Mouse (Mus musculus): Measurements from ENCODE around the gene Coa7.

Coa7 gene

GRCm38 (mm10) chr4:108327730-108328484 is at the start of gene Coa7:
Coa7 (plus strand) TSS chr4:108328140.
- peak; percentile 97 for DNase-seq (ENCODE audit: low read depth, low spot score)

DNA sequence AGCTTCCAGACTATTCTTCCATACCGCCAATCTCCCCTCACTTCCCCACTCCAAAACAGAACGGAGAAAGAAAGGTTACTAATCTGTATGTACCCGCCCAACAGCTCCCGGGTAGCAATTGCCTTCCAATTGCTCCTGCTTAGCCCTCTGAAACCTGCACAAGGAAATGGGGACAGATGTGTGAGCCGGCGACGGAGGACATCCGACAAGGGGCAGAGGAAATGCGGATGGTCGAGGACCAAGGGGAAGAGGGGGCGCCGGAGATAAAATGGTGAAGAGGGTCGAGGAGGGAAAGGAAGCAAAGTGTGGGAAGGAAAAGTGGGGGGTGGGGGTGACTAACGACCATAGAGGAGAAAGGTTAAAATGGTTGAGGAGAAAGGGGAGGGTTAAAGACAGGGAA is 27.7 kb upstream of the Coa7 start:
- DNase-seq (ENCODE audit: low read depth, low spot score): no peak

DNA sequence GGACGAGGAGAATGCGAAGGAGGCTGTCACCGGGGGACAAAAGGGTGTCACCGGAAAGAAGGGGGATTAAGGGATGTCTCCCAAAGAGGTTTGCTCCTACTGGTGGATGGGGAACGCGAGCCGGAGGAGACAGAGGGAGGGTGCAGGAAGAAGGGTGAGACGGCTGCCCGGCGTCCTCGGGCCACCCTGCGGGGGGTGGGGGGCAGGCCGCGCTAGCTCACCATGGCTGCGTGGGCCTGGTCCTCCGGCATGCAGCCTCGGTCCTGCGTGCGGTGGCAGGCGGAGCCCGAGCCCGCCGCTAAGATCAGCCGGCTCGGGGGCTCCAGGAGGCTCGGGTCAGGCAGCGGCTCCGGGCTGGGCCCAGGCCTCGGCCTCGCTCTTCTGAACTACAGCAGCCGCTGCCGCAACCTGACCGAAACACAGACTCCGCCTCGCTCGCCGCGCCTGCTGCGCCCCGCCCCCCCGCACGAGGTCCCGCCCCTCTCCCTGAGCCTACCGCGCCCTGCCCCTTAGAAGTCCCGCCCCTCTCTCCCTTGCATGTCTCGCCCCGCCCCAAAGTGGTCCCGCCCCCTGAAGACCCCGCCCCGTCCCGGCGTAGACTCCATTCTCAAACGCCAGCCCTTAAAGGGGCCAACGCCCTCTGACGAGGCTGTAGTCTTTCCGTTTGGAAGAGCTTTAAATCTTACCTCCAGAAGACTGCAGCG is 27.1 kb upstream of the Coa7 start, which contains the start of gene Zyg11b:
Zyg11b (minus strand) TSS at position 427 of the 704 bp plus-strand sequence.
- DNase-seq (ENCODE audit: low read depth, low spot score): peak; percentile 90

DNA sequence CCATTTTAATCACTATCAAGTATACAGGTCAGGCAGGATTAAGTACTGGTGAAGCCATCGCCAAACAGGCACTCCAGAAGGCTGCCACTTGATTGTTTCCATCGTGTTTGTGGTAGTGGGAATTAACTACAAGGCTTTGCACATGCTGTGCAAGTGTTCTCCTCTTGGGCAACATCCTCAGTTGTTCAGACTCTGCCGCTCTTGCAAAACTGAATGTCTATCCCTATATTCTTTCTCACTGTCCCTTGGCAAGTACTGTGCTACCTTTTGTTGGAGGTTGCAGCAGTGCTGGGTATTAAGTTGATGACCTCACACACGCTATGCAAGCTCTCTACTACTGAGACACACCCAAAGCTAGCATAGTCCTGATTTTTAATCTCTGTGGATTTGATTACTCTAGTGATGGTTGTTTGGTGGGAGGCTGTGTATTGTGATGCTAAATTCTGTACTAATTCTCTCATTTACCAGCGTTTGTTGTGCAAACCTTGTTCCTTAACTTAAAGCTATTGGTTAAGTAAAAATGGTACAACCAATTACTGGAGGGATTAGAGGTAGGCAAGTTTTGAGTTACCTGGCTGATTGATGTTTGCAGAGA is 25.5 kb upstream of the Coa7 start:
- no peak for DNase-seq (ENCODE audit: low read depth, low spot score)

GRCm38 (mm10) chr4:108310706-108311105 is 17.2 kb upstream of the Coa7 start:
- DNase-seq (ENCODE audit: low read depth, low spot score): no peak

DNA sequence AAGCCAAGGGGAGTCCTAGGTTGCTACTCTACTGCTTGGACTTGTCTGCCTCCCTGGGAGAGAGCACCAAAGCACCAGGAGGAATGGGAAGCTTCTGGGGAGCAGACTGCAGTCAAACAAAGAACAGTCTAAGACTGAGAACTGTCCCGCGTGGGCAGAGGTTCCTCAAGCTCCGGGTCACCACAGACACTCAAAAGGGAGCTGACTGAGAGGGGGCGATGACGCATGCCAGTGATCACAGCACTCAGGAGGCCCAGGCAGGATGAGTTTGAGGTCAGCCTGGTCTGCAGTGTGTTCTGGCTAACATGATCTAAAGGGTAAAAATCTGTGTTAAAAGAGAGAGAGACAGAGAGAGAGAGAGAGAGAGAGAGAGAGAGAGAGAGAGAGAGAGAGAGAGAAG is 13.9 kb upstream of the Coa7 start:
- no peak for DNase-seq (ENCODE audit: low read depth, low spot score)

DNA sequence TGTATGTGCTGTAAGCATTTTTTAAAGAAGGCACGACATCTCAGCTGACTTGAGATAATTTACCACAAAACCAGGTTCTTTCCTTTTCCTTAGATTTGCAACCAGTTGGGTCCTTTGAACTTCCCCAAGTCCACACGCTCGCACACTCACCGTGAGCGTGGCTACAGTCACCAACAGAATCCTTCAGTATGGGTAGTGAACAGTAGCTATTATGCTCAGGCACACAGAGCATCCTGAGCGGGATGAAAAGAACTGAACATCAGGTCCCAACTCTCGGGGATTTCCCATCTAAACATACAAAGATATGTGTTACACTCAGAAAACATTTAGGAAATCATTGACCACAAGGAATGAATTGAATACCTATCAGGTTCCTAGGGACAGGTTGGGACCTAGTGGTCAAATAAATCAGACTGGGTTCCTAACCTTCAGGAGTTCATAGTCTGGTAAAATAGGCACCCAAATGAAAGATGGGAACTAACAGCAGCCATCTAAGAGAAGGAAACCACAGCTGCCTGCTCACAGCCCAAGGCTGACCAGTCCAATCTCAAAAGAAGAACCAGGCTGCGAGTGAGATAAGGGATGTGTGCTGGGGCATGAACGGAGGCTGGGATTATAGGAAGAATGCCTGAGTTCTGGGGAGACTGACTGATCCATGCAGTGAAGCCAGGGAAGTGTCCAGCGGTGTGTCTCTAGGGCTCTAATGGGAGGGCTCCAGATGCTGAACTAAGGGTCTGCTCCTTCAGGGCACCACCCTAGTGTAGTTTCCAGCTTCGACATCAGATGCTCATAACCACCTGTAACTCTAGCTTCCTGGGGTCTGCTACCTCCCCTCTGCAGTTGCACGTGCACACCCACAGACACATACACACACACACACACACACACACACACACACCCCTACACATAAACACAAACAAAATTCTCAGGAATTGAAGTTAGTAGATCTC is 10.0 kb upstream of the Coa7 start:
- DNase-seq (ENCODE audit: low read depth, low spot score): no peak

- no peak for DNase-seq (ENCODE audit: low read depth, low spot score)
Observed at GRCm38 (mm10) chr4:108318649-108319615, 9.0 kb upstream of the Coa7 start.

DNA sequence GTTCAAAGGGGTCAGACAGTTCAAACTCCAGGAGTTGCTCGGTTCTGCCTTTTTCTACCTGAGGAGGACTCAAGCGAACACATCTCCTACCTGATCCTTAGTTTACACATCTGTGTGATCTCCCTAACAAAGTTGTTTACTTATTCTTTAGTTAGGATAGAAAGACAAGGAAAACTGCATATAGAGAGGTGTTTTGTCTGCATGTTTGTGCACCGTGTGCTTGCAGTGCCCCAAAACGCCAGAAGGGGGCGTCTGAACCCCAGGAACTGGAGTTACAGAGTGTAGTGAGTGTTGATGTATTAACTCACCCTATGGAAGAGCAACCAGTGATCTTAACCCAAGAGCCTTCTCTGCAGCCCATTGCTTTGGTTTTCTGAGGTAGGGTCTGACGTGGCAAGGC is 8.2 kb upstream of the Coa7 start:
- DNase-seq (ENCODE audit: low read depth, low spot score): no peak

- DNase-seq (ENCODE audit: low read depth, low spot score): no peak
Observed at GRCm38 (mm10) chr4:108320627-108321380, 7.1 kb upstream of the Coa7 start.

- DNase-seq (ENCODE audit: low read depth, low spot score): no peak
Observed at GRCm38 (mm10) chr4:108323588-108323987, 4.4 kb upstream of the Coa7 start.

DNA sequence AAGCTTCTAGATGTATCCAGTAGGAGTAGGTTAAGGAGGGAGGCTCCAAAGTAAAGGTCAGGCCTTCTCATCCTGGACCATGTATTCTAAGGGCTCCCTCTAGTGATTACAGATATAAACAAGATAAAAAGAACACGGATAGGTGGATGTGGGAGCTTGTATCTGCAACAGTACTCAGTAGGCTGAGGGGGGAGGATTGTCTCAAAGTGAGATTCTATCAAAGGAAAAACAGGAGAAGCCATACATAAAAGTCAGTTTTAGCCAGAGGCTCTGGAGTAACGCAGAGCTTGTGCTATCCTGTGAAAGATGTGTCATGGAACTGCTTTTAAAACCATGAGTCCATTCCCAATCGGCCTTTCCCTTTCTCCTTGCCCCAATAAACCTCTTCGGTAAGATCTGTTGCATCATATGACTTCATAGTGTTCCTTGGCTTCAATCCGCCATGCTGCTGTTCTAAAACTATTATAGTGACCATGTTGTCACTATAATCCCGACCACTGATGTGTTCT is 815 bp upstream of the Coa7 start:
- no peak for DNase-seq (ENCODE audit: low read depth, low spot score)

DNA sequence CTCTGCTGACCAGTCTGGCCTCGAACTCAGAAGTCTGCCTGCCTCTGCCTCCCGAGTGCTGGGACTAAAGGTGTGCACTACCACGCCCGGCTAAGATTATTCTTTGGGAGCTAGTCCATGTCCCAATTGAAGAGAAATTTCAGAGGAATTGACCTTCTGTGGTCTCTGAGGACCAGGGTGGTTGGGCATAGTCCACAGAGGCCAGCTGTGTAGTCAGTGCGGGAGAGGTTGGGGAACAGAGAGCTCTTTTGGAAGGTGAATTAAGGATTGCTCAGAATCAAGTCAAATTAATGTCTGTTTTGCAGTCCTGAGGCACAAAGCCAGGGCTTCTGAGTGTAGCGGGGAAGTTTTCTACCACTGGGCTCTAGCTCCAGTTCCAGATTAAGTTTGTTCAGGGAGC is 1.9 kb downstream of the Coa7 start:
- no peak for DNase-seq (ENCODE audit: low read depth, low spot score)

DNA sequence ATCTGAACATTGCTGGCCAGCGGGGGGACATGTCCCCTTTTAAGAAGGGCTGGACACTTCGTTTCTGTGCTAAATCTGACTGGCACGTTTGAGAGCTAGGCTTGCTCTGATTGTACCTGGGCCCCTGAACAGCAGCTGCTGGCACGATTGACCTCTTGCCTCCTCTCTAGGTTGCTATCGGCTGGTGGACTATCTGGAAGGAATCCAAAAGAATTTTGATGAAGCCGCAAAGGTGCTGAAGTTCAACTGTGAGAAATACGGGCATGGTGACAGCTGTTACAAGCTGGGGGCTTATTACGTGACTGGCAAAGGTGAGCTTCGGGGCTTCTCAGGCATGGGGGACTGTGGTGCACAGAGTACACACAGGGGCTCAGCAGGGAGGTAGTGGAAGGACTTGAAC is 4.1 kb downstream of the Coa7 start:
- DNase-seq (ENCODE audit: low read depth, low spot score): no peak

GRCm38 (mm10) chr4:108335413-108335812 is 7.5 kb downstream of the Coa7 start:
- DNase-seq (ENCODE audit: low read depth, low spot score): no peak

- no peak for DNase-seq (ENCODE audit: low read depth, low spot score)
Observed at GRCm38 (mm10) chr4:108336765-108337164, 8.8 kb downstream of the Coa7 start.

DNA sequence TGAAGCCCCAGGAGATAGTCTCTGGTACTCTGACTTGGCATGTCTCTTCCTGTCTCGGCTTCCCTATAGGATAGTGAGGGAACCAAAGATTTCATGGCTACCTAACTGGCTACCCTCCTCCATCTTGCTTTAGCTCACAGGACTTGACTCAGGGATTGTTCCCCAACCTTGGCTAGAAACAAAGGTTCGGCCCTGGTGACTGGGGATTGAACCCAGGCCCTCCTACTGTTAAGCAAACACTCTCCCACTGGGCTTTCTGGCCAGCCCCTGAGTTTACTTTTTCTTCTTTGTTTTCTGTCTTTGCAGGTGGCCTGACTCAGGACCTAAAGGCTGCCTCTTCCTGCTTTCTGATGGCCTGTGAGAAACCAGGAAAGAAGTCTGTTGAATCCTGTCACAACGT is 9.9 kb downstream of the Coa7 start:
- no peak for DNase-seq (ENCODE audit: low read depth, low spot score)

- DNase-seq (ENCODE audit: low read depth, low spot score): no peak
Observed at GRCm38 (mm10) chr4:108338321-108338733, 10.4 kb downstream of the Coa7 start.

DNA sequence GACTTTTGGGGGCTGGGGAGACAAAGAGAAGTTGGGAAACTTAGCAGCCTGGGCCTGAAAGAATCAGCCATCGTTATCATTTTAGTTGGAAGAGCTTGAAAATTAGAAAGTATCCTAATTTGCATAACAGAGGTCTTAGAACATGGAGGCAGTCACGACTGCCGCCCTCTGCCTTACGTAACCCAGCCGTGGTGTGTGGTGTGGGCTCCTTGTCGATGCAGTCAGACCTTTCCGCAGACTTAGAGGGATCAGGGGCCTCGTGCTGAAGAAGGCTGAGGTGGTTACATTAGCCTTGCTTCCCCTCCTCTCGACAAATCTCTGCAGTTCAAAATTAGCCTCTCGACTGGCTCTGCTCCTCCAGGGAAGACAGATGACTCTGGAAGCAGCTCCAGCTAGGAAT is 10.9 kb downstream of the Coa7 start:
- no peak for DNase-seq (ENCODE audit: low read depth, low spot score)

Data from embryo, embryonic 11.5 days (tissue).